Mouse (Mus musculus) layer of hippocampus, adult 8-10 months (tissue): ENCODE measurements around the gene Hp1bp3. TPM values are rescaled to one million over a fixed set of nuclear protein-coding genes. Genes with fewer than 3 reads are reported as not detected.

Experiments
- total RNA-seq, 4 experiments: library from RNA; stranded (reverse); gene quantifications; 2 replicates each; pipeline ENCODE4 v1.2.4; 2022

Hp1bp3 gene
- total RNA-seq, 4 experiments from 2014 or later: 184 to 200 (median 196) TPM

Other genes starting within 250 kb of the Hp1bp3 start
- gene Eif4g3, start 223.3 kb upstream of the Hp1bp3 start, total RNA-seq: 100 to 1,000 TPM; 143 to 163 (median 151) TPM
- 10 to 100 TPM; 52.0 to 60.0 (median 56.8) TPM for gene Sh2d5, start 34.1 kb downstream of the Hp1bp3 start, total RNA-seq
- gene Kif17, start 34.1 kb downstream of the Hp1bp3 start, total RNA-seq: 10 to 100 TPM; 20.7 to 27.0 (median 23.2) TPM
- 10 to 100 TPM; 90.5 to 99.3 (median 97.2) TPM for gene Ddost, start 88.4 kb downstream of the Hp1bp3 start, total RNA-seq
- 100 to 1,000 TPM; 264 to 292 (median 274) TPM for gene Pink1, start 110.0 kb downstream of the Hp1bp3 start, total RNA-seq
- 1 to 10 TPM; 2.0 to 3.2 (median 2.7) TPM for gene Cda, start 151.7 kb downstream of the Hp1bp3 start, total RNA-seq
- gene Fam43b, start 180.2 kb downstream of the Hp1bp3 start, total RNA-seq: 10 to 100 TPM; 26.4 to 30.9 (median 30.1) TPM
- gene Mul1, start 218.4 kb downstream of the Hp1bp3 start, total RNA-seq: 10 to 100 TPM; 51.3 to 62.9 (median 55.8) TPM
- gene Camk2n1, start 238.0 kb downstream of the Hp1bp3 start, total RNA-seq: 100 to 1,000 TPM; 317 to 356 (median 337) TPM